Mouse (Mus musculus): ENCODE measurements around the gene Ccdc3. TPM values are rescaled to one million over a fixed set of nuclear protein-coding genes. Genes with fewer than 3 reads are reported as not detected.

The Ccdc3 gene
- polyA plus RNA-seq, 1 experiment from 2014 or later = 4.6 TPM

DNA sequence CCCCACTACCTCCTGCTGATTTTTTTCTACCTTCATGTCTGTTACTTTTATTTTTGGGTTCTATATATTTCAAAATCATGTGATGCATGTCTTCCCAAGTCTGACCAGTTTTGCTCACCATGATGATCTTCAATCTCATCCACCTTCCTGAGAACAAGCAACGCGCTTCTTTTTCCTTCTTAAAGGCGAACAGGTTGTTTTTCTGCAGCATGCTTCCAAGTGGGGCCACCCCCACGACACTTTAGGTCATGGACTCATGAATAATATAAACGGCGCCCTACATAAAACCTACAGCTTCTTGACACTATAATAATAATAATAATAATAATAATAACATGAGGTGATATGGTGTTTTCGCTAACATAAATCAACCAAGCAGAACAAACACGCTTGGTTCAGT is 23.2 kb upstream of the Ccdc3 start:
- Histone ChIP-seq H3K9ac (ENCODE audit: low read depth, low read length) (no peak overlapping the region), H3K9me3 (ENCODE audit: control insufficient read depth, low read length) (no peaks in the 10 kb centered on the region), H3K4me3 (ENCODE audit: low read length) (no peak overlapping the region), H3K4me1 (ENCODE audit: control insufficient read depth, insufficient read depth, low read length) (peaks cover 8% of the 10 kb centered on the region), H3K27me3 (replicated peaks; ENCODE audit: control insufficient read depth, insufficient read depth, low read length) (no peaks in the 10 kb centered on the region), H3K27ac (ENCODE audit: low read length) (no peak overlapping the region), H3K4me2 (ENCODE audit: low read depth, low read length) (no peak overlapping the region), H3K36me3 (ENCODE audit: control insufficient read depth, insufficient read depth, low read length) (no peaks in the 10 kb centered on the region)
- no peak for ATAC-seq
- 94% methylated on average over 8 of the region's 8 CpGs for WGBS

DNA sequence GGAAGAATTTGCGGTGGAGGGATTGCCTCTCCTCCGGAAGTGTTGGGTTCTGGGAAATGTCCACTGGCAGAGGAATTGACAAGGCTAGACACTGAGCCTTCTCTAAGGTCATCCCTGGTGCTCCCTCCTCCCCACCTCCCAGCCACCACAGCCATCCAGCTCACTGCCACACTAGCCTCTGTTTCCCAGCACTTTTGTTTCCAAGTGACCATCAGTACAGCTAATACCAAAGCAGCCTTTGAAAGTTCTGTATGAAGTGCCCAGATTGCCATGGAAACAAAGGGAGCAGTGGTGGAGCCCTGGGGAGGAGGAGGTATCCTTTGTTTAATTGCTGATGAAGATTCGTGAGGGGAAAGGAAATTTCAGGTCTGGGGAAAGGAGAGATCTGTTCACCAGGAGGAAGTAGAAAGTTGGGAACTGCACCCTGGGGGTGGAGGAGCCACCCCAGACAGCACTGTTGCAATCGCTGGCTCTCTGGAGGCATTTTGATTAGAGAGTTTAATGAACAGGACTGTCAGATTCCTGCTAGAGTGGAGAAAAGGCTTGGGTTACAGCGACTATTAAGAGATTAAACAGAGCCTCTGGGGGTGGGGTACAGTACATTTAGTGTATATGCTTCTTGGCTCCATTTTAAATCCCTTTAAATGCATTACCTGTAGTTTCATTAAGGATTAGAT is 20.6 kb upstream of the Ccdc3 start:
- WGBS = 29% methylated on average over 5 of the region's 5 CpGs
- ATAC-seq = no peak
- H3K27ac ChIP-seq (ENCODE audit: low read length) = no peak overlapping the region
- H3K4me2 ChIP-seq (ENCODE audit: low read depth, low read length) = no peak overlapping the region
- H3K36me3 ChIP-seq (ENCODE audit: control insufficient read depth, insufficient read depth, low read length) = no peaks in the 10 kb centered on the region
- no peak overlapping the region for H3K4me3 ChIP-seq (ENCODE audit: low read length)
- H3K9me3 ChIP-seq (ENCODE audit: control insufficient read depth, low read length) = no peaks in the 10 kb centered on the region
- H3K9ac ChIP-seq (ENCODE audit: low read depth, low read length) = no peak overlapping the region
- peaks cover 8% of the 10 kb centered on the region for H3K4me1 ChIP-seq (ENCODE audit: control insufficient read depth, insufficient read depth, low read length)
- no peaks in the 10 kb centered on the region for H3K27me3 ChIP-seq (replicated peaks; ENCODE audit: control insufficient read depth, insufficient read depth, low read length)

DNA sequence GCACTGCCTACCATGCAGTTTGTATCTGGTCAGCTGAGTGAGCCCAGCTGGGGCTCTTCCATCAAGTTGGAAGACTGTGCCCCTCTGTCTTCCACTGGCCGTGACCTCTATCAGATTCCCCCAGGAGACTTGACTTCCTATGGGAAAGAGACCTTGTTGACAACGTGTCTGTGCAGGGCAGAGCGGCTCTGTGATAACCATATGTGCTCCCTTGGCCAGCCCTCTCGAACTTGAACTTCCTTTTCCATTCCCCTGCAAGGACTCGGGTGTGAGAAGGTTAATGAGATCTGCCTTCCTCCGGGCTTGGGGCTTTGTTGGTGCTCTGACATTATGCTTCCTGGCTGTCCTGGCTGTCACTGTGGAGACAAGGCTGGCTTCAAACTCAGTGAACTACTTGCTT is 12.1 kb upstream of the Ccdc3 start:
- Histone ChIP-seq H3K9me3 (ENCODE audit: control insufficient read depth, low read length) (no peaks in the 10 kb centered on the region), H3K4me3 (ENCODE audit: low read length) (no peak overlapping the region), H3K4me2 (ENCODE audit: low read depth, low read length) (no peak overlapping the region), H3K4me1 (ENCODE audit: control insufficient read depth, insufficient read depth, low read length) (peaks cover 15% of the 10 kb centered on the region), H3K27me3 (replicated peaks; ENCODE audit: control insufficient read depth, insufficient read depth, low read length) (no peaks in the 10 kb centered on the region), H3K27ac (ENCODE audit: low read length) (no peak overlapping the region), H3K36me3 (ENCODE audit: control insufficient read depth, insufficient read depth, low read length) (no peaks in the 10 kb centered on the region), H3K9ac (ENCODE audit: low read depth, low read length) (no peak overlapping the region)
- ATAC-seq = no peak; the same call in 1 of the 2 replicates
- WGBS = 18% methylated on average over 6 of the region's 6 CpGs

DNA sequence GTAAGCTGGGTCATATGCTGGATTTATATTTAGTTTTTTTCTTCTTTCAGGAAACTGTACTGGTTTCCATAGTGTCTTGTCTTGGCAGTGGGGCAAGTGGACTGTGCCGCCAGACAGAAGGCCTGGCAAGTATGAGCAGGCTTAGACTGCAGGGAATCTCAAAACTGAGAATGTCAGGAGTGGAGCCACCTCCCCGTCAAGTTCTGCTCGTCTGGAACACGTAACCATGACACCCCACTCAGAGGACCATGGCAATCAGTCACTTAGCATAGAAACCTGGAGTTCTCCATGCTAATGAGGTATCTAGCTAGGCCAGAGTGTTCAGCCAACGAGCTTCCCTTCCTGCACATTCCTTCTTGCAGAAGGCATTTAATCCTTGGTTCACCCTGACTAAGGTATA is 10.2 kb upstream of the Ccdc3 start:
- WGBS = 74% methylated on average over 5 of the region's 5 CpGs
- no peak overlapping the region for H3K9ac ChIP-seq (ENCODE audit: low read depth, low read length)

DNA sequence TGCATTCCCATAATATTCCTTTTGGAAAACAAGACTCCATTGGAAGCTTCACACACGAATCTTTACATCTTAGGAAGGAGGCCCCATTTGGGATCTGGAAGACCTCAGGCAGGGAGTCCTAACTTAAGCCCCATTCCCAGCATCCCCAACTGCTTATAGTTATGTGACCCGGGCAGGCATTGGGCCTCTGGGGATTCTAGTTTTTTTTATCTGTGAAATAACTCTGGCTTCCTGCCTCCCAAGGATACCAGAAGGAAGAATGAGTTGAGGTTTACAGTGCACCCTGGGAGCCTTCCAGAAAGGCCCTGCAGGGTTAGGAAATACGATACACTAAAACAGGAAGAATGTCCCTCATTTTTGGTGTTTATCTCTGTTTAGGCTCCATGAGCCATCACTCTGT is 8.5 kb upstream of the Ccdc3 start:
- Histone ChIP-seq H3K4me1 (ENCODE audit: control insufficient read depth, insufficient read depth, low read length) (peaks cover 15% of the 10 kb centered on the region), H3K27me3 (replicated peaks; ENCODE audit: control insufficient read depth, insufficient read depth, low read length) (no peaks in the 10 kb centered on the region), H3K27ac (ENCODE audit: low read length) (peak overlapping the region; percentile 79), H3K36me3 (ENCODE audit: control insufficient read depth, insufficient read depth, low read length) (no peaks in the 10 kb centered on the region), H3K9me3 (ENCODE audit: control insufficient read depth, low read length) (no peaks in the 10 kb centered on the region), H3K9ac (ENCODE audit: low read depth, low read length) (no peak overlapping the region), H3K4me2 (ENCODE audit: low read depth, low read length) (no peak overlapping the region), H3K4me3 (ENCODE audit: low read length) (no peak overlapping the region)
- 32% methylated on average over 3 of the region's 3 CpGs for WGBS
- peak; percentile 58 for ATAC-seq

More for the DNA sequence above, 10.2 kb upstream of the Ccdc3 start:
- peaks cover 15% of the 10 kb centered on the region for H3K4me1 ChIP-seq (ENCODE audit: control insufficient read depth, insufficient read depth, low read length)
- no peak for ATAC-seq
- H3K9me3 ChIP-seq (ENCODE audit: control insufficient read depth, low read length) = no peaks in the 10 kb centered on the region
- H3K4me2 ChIP-seq (ENCODE audit: low read depth, low read length) = no peak overlapping the region
- no peak overlapping the region for H3K27ac ChIP-seq (ENCODE audit: low read length)
- H3K4me3 ChIP-seq (ENCODE audit: low read length) = no peak overlapping the region
- H3K27me3 ChIP-seq (replicated peaks; ENCODE audit: control insufficient read depth, insufficient read depth, low read length) = no peaks in the 10 kb centered on the region
- no peaks in the 10 kb centered on the region for H3K36me3 ChIP-seq (ENCODE audit: control insufficient read depth, insufficient read depth, low read length)

DNA sequence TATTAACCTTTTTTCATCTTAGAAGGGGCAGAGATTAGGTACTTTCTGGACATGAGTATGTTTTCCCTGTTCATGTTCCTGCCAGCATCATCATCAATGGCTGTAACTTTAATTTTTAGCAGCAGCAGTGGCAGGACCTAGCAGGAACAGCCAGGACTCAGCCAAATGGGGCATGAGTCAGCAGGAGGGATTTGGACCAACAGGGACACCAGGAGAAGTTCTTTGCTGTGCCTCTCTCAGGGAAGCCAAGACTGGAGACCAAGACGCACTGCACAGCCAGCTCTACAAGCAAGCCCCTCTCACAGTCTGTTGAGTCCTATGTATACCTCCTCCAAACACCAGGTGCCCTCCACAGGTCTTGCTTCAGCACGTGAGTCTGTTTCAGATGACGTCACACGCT is 5.5 kb upstream of the Ccdc3 start:
- H3K4me3 ChIP-seq (ENCODE audit: low read length) = no peak overlapping the region
- no peaks in the 10 kb centered on the region for H3K36me3 ChIP-seq (ENCODE audit: control insufficient read depth, insufficient read depth, low read length)
- H3K9me3 ChIP-seq (ENCODE audit: control insufficient read depth, low read length) = no peaks in the 10 kb centered on the region
- peaks cover 18% of the 10 kb centered on the region for H3K4me1 ChIP-seq (ENCODE audit: control insufficient read depth, insufficient read depth, low read length)
- H3K4me2 ChIP-seq (ENCODE audit: low read depth, low read length) = no peak overlapping the region
- 92% methylated on average over 4 of the region's 4 CpGs for WGBS
- H3K27ac ChIP-seq (ENCODE audit: low read length) = no peak overlapping the region
- no peak overlapping the region for H3K9ac ChIP-seq (ENCODE audit: low read depth, low read length)
- H3K27me3 ChIP-seq (replicated peaks; ENCODE audit: control insufficient read depth, insufficient read depth, low read length) = no peaks in the 10 kb centered on the region
- ATAC-seq = no peak

DNA sequence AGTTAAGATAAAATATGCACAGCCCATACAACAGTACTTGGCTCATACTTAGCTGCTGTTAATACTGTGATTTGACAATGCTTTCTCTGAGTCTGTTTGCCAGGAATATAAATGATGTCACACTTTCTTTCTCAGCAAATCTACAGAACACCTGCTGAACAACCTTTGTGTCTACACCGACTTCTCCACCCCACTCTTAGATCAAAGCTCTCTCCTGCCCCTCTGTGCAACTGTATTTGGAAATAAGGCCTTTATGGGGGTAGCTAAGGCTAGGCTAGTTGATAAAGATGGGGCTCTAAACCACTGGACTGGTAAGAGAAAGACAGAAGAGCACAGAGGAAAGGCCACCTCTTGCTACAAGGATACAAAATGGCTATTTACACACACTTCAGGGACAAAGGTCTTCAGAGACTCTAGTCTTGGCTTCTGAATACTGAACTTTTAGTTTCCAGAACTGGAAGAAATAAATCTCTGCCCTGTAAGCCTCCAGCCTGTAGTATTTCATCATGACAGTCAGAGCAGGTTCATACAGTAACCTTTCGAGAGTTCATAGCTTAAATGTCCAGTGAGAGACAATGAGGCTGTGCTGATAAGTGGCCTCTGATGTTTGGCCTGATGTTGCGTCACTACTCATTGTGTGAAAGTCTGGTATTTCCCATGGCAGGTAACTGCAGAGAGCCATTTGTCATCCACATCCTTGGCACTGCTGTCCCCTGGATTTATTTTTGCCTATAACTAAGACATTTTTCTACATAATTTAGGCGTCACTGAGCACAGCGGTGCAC is 2.4 kb upstream of the Ccdc3 start:
- Histone ChIP-seq H3K4me2 (ENCODE audit: low read depth, low read length) (no peak overlapping the region), H3K36me3 (ENCODE audit: control insufficient read depth, insufficient read depth, low read length) (no peaks in the 10 kb centered on the region), H3K9me3 (ENCODE audit: control insufficient read depth, low read length) (no peaks in the 10 kb centered on the region), H3K27me3 (replicated peaks; ENCODE audit: control insufficient read depth, insufficient read depth, low read length) (0 out of 2 replicates have a peak, but pooled peaks cover 4% of the 10 kb centered on the region), H3K27ac (ENCODE audit: low read length) (peak overlapping the region; percentile 51; the same call in 1 of the 2 replicates), H3K4me1 (ENCODE audit: control insufficient read depth, insufficient read depth, low read length) (peaks cover 13% of the 10 kb centered on the region), H3K9ac (ENCODE audit: low read depth, low read length) (no peak overlapping the region), H3K4me3 (ENCODE audit: low read length) (no peak overlapping the region)
- ATAC-seq = peak; percentile 43
- 70% methylated on average over 5 of the region's 5 CpGs for WGBS

DNA sequence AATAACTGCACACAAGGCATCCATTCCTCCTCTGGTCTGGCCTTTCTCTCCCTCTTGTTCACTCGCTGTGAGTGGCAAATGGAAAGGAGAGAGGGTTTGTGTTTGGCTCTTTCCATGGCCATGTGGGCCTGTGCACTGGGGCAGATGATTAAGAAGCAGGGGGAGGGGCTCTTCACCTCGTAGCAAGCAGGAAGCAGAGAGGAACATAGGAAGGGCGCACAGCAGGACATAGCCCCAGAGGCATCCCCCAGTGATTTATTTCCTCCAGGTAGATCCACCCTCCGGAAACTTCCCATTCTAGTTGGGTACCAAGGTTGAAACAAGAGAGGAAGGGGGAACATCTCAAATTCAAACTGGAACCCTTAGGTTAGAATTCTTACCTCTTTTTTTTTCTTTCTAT is 2.4 kb downstream of the Ccdc3 start:
- Histone ChIP-seq H3K4me2 (ENCODE audit: low read depth, low read length) (no peak overlapping the region), H3K27me3 (replicated peaks; ENCODE audit: control insufficient read depth, insufficient read depth, low read length) (0 out of 2 replicates have a peak, but pooled peaks cover 4% of the 10 kb centered on the region), H3K9me3 (ENCODE audit: control insufficient read depth, low read length) (no peaks in the 10 kb centered on the region), H3K4me3 (ENCODE audit: low read length) (no peak overlapping the region), H3K27ac (ENCODE audit: low read length) (no peak overlapping the region), H3K9ac (ENCODE audit: low read depth, low read length) (no peak overlapping the region), H3K4me1 (ENCODE audit: control insufficient read depth, insufficient read depth, low read length) (peaks cover 12% of the 10 kb centered on the region), H3K36me3 (ENCODE audit: control insufficient read depth, insufficient read depth, low read length) (no peaks in the 10 kb centered on the region)
- ATAC-seq = no peak
- 63% methylated on average over 4 of the region's 4 CpGs for WGBS

DNA sequence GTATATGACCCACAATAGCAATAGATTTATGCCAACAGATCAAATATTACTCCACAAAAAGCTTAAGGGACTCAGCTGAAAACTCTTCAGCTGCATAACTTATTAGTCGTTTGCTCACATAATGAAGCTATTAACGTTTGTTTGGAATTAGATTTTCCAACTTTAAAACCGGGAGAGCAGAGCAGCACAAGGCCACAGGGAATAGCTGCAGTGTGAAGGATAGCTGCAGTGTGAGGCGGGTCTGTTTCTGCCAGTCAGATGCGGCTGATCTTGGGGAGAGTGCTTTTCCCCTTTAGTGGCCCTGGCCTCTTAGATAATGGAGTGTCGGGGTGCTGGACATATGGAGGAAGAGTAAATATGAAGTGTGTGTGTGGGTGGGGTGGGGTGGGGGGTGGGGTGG is 6.9 kb downstream of the Ccdc3 start:
- Histone ChIP-seq H3K27me3 (replicated peaks; ENCODE audit: control insufficient read depth, insufficient read depth, low read length) (no peaks in the 10 kb centered on the region), H3K9me3 (ENCODE audit: control insufficient read depth, low read length) (no peaks in the 10 kb centered on the region), H3K4me1 (ENCODE audit: control insufficient read depth, insufficient read depth, low read length) (no peaks in the 10 kb centered on the region), H3K4me3 (ENCODE audit: low read length) (no peak overlapping the region), H3K36me3 (ENCODE audit: control insufficient read depth, insufficient read depth, low read length) (no peaks in the 10 kb centered on the region), H3K27ac (ENCODE audit: low read length) (no peak overlapping the region), H3K4me2 (ENCODE audit: low read depth, low read length) (no peak overlapping the region), H3K9ac (ENCODE audit: low read depth, low read length) (no peak overlapping the region)
- no peak for ATAC-seq
- 43% methylated on average over 6 of the region's 6 CpGs for WGBS

All from intestine, embryonic 16.5 days (tissue).